Mouse (Mus musculus): ENCODE results near the gene Pprc1. TPM values are rescaled to one million over a fixed set of nuclear protein-coding genes. Genes with fewer than 3 reads are reported as not detected.

Gene Pprc1
- polyA plus RNA-seq, 1 experiment from 2014 or later: 37.9 TPM

GRCm38 (mm10) chr19:46036477-46037242 lies 8.0 kb upstream of the Pprc1 start:
- H3K36me3 ChIP-seq: peaks cover 50% of the 10 kb centered on the region
- ATAC-seq (ENCODE audit: insufficient number of reproducible peaks, insufficient read depth, low FRiP score, low TSS enrichment): no peak

GRCm38 (mm10) chr19:46037243-46037924 lies 7.3 kb upstream of the Pprc1 start:
- WGBS: 29% methylated on average over 6 of the region's 6 CpGs
- H3K9me3 ChIP-seq: no peaks in the 10 kb centered on the region

More at GRCm38 (mm10) chr19:46036477-46037242, 8.0 kb upstream of the Pprc1 start:
- Histone ChIP-seq H3K9ac (peak overlapping the region; percentile 94), H3K27ac (peak overlapping the region; percentile 97; the same call in 1 of the 2 replicates), H3K4me3 (peak overlapping the region; percentile 97), H3K27me3 (no peaks in the 10 kb centered on the region), H3K9me3 (no peaks in the 10 kb centered on the region), H3K4me2 (replicated peaks) (peak overlapping the region; percentile 100), H3K4me1 (peaks cover 34% of the 10 kb centered on the region)
- 76% methylated on average over 13 of the region's 13 CpGs for WGBS

GRCm38 (mm10) chr19:46037925-46038850 lies 6.5 kb upstream of the Pprc1 start:
- peaks cover 35% of the 10 kb centered on the region for H3K36me3 ChIP-seq
- ATAC-seq (ENCODE audit: insufficient number of reproducible peaks, insufficient read depth, low FRiP score, low TSS enrichment): no peak
- H3K9me3 ChIP-seq: no peaks in the 10 kb centered on the region
- H3K4me3 ChIP-seq: peak overlapping the region; percentile 97
- peaks cover 49% of the 10 kb centered on the region for H3K4me1 ChIP-seq
- no peaks in the 10 kb centered on the region for H3K27me3 ChIP-seq
- 14% methylated on average over 13 of the region's 13 CpGs for WGBS
- H3K27ac ChIP-seq: peak overlapping the region; percentile 97
- H3K9ac ChIP-seq: peak overlapping the region; percentile 94
- peak overlapping the region; percentile 100 for H3K4me2 ChIP-seq (replicated peaks)

More at GRCm38 (mm10) chr19:46037243-46037924, 7.3 kb upstream of the Pprc1 start:
- ATAC-seq (ENCODE audit: insufficient number of reproducible peaks, insufficient read depth, low FRiP score, low TSS enrichment): no peak
- peak overlapping the region; percentile 97 for H3K27ac ChIP-seq
- peak overlapping the region; percentile 94 for H3K9ac ChIP-seq
- H3K4me3 ChIP-seq: peak overlapping the region; percentile 97
- H3K4me1 ChIP-seq: peaks cover 41% of the 10 kb centered on the region
- peaks cover 43% of the 10 kb centered on the region for H3K36me3 ChIP-seq
- H3K4me2 ChIP-seq (replicated peaks): peak overlapping the region; percentile 100
- no peaks in the 10 kb centered on the region for H3K27me3 ChIP-seq

DNA sequence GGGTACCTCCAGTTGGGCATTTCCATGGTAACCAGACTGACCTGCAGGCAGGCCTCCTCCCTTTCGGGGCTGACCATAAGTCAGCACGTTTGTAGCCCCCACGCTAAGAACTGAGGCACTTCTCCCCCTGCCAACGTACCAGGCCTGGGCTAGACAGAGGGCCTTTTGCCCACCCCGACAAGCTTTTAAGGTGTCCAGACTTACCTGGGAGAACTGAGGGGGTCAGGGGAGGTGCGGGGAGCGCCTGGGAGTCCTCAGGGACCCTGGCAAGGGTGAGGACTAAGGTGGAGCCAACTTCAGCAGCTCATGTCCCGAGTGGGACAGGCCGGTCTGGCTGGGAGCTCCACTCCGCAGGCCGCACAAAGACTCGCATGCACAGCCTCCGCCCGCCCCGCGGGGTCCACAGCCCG lies 5.8 kb upstream of the Pprc1 start:
- Histone ChIP-seq H3K9ac (peak overlapping the region; percentile 94), H3K4me3 (peak overlapping the region; percentile 97), H3K9me3 (no peaks in the 10 kb centered on the region), H3K27me3 (no peaks in the 10 kb centered on the region), H3K36me3 (peaks cover 28% of the 10 kb centered on the region), H3K27ac (peak overlapping the region; percentile 97), H3K4me1 (peaks cover 56% of the 10 kb centered on the region), H3K4me2 (replicated peaks) (peak overlapping the region; percentile 100)
- WGBS: 1% methylated on average over 17 of the region's 17 CpGs
- no peak for ATAC-seq (ENCODE audit: insufficient number of reproducible peaks, insufficient read depth, low FRiP score, low TSS enrichment)

- WGBS: 2% methylated on average over 26 of the region's 30 CpGs
- Histone ChIP-seq H3K4me3 (peak overlapping the region; percentile 97), H3K4me1 (peaks cover 59% of the 10 kb centered on the region), H3K4me2 (replicated peaks) (peak overlapping the region; percentile 100), H3K9ac (peak overlapping the region; percentile 94), H3K9me3 (no peaks in the 10 kb centered on the region), H3K36me3 (peaks cover 22% of the 10 kb centered on the region), H3K27me3 (no peaks in the 10 kb centered on the region), H3K27ac (peak overlapping the region; percentile 97)
- peak; percentile 76 for ATAC-seq (ENCODE audit: insufficient number of reproducible peaks, insufficient read depth, low FRiP score, low TSS enrichment)
These were observed 5.2 kb upstream of the Pprc1 start for GRCm38 (mm10) chr19:46039478-46039877.

DNA sequence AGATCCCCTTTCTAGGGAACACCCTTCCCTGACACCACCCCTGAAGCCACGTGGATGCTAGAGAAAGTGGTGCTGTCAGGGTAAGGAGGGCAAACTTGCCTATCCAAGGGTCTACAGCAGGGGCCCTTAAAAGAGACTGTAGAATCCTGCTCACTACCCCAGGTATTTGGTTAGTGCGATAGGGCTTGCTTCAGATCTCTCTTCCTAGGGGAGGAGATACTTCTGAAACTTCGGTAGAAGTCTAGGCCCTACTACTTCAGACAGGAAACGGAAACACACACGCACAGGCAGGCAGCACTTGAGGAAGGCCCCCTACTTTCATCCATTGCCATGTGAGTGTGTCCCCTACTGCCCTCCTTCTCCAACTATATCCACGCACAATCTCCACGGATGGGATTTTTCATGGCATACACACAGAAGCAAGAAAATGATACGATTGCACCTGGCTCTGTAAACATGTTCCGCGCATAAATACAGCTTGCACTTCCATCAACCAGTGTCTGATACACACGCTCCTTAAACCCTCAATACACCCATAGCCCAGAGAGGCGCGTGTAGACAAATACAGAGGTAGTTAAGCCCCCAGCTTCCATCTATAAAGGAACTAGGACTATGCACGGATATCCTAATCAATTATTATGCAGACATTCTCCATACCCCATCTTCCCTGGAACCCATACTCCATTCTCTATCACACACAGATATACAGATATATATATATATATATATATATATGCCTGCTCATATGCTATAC lies 4.4 kb upstream of the Pprc1 start:
- peaks cover 14% of the 10 kb centered on the region for H3K36me3 ChIP-seq
- no peak for ATAC-seq (ENCODE audit: insufficient number of reproducible peaks, insufficient read depth, low FRiP score, low TSS enrichment)

GRCm38 (mm10) chr19:46041299-46041932 lies 3.3 kb upstream of the Pprc1 start:
- WGBS: 11% methylated on average over 7 of the region's 7 CpGs
- 0 out of 2 replicates have a peak, but pooled peaks have one; percentile 0 for ATAC-seq (ENCODE audit: insufficient number of reproducible peaks, insufficient read depth, low FRiP score, low TSS enrichment)
- peak overlapping the region; percentile 94 for H3K4me3 ChIP-seq
- peaks cover 67% of the 10 kb centered on the region for H3K4me1 ChIP-seq
- peaks cover 3% of the 10 kb centered on the region for H3K36me3 ChIP-seq
- H3K9me3 ChIP-seq: no peaks in the 10 kb centered on the region
- H3K27ac ChIP-seq: peak overlapping the region; percentile 99
- H3K9ac ChIP-seq: peak overlapping the region; percentile 62
- no peaks in the 10 kb centered on the region for H3K27me3 ChIP-seq
- peak overlapping the region; percentile 86 for H3K4me2 ChIP-seq (replicated peaks)

More for the DNA sequence above, 4.4 kb upstream of the Pprc1 start:
- Histone ChIP-seq H3K4me2 (replicated peaks) (peak overlapping the region; percentile 100), H3K9ac (peak overlapping the region; percentile 94), H3K4me3 (peak overlapping the region; percentile 97), H3K27me3 (no peaks in the 10 kb centered on the region), H3K27ac (peak overlapping the region; percentile 97), H3K4me1 (peaks cover 59% of the 10 kb centered on the region), H3K9me3 (no peaks in the 10 kb centered on the region)
- 39% methylated on average over 14 of the region's 14 CpGs for WGBS

GRCm38 (mm10) chr19:46041933-46042475 lies 2.7 kb upstream of the Pprc1 start:
- no peaks in the 10 kb centered on the region for H3K9me3 ChIP-seq
- H3K36me3 ChIP-seq: no peaks in the 10 kb centered on the region
- peak overlapping the region; percentile 99 for H3K27ac ChIP-seq
- 0% methylated on average over 13 of the region's 14 CpGs for WGBS
- peaks cover 67% of the 10 kb centered on the region for H3K4me1 ChIP-seq
- H3K27me3 ChIP-seq: no peaks in the 10 kb centered on the region
- peak overlapping the region; percentile 94 for H3K4me3 ChIP-seq
- H3K4me2 ChIP-seq (replicated peaks): peak overlapping the region; percentile 86
- peak; percentile 76 for ATAC-seq (ENCODE audit: insufficient number of reproducible peaks, insufficient read depth, low FRiP score, low TSS enrichment)
- peak overlapping the region; percentile 62 for H3K9ac ChIP-seq

DNA sequence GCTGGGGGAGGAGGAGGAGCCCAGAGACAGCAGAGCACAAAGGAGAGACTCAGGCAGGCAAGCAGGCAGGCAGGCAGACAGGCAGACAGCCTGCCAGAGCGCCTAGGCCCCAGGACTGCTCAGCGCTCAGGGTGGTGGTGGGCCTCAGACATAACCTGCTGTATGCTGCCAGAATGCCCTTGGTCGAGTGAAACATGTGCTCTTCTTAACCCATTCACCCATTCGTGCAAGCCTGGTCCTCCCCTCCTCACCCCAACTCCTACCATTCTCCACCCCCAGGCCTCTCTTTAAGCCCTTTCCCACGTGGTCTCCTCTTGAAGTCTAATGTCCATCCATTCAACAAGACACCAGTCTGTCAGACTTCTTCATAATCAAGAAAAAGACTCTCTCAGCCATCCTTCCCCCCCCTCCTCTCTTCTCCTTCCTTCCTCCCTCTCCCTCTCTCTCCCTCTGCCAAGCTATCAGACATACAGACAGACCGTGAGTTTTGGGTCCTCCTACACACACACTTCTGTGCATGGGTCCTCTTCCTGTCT lies 2.1 kb upstream of the Pprc1 start:
- Histone ChIP-seq H3K4me1 (peaks cover 62% of the 10 kb centered on the region), H3K27ac (peak overlapping the region; percentile 99), H3K9ac (peak overlapping the region; percentile 62), H3K27me3 (no peaks in the 10 kb centered on the region), H3K36me3 (no peaks in the 10 kb centered on the region), H3K4me2 (replicated peaks) (peak overlapping the region; percentile 86), H3K9me3 (no peaks in the 10 kb centered on the region), H3K4me3 (peak overlapping the region; percentile 94)
- WGBS: 3% methylated on average over 6 of the region's 6 CpGs
- peak; percentile 32; the same call in 1 of the 2 replicates for ATAC-seq (ENCODE audit: insufficient number of reproducible peaks, insufficient read depth, low FRiP score, low TSS enrichment)

- no peaks in the 10 kb centered on the region for H3K27me3 ChIP-seq
- peak overlapping the region; percentile 99; the same call in 1 of the 2 replicates for H3K9ac ChIP-seq
- peak overlapping the region; percentile 94 for H3K4me3 ChIP-seq
- H3K36me3 ChIP-seq: no peaks in the 10 kb centered on the region
- no peaks in the 10 kb centered on the region for H3K9me3 ChIP-seq
- 64% methylated on average over 7 of the region's 7 CpGs for whole genome bisulfite sequencing
- peak overlapping the region; percentile 86 for H3K4me2 ChIP-seq (replicated peaks)
- peak overlapping the region; percentile 99 for H3K27ac ChIP-seq
- no peak for ATAC-seq (ENCODE audit: insufficient number of reproducible peaks, insufficient read depth, low FRiP score, low TSS enrichment)
- H3K4me1 ChIP-seq: peaks cover 56% of the 10 kb centered on the region
These were observed 1.3 kb upstream of the Pprc1 start for GRCm38 (mm10) chr19:46043380-46043779.

All from embryonic facial prominence, embryonic 12.5 days (tissue).